Mouse (Mus musculus): ENCODE results near the gene Tenm4. TPM values are rescaled to one million over a fixed set of nuclear protein-coding genes. Genes with fewer than 3 reads are reported as not detected.

Tenm4 gene
- polyA plus RNA-seq, 2 experiments from 2014 or later = 0.45 TPM; not detected in 1

DNA sequence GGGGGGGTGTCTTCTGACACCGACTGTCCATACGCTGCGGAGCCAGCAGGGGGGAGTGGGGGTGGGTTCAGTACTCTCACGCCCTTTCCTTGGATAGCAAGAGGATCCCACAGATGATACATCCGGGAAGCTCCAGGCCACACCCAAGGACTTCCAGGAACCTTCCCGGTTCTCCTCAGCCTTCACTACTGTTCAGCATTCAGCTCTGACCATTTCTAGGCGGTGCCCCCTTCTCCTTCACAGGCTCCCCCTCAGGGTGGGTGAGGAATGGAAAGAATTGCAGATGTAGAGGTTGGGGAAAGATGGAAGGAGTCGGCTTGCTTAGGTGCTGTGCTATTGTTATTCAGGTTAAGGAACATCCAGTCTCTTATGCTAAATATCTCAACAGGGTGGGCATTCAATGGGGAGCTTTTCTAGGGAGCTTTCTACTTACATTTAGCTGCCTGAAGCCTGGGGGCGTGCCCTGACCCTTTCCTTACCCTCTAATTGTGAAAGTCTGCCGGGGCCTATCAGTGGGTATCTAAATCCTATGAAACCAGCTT, 33.8 kb downstream of the Tenm4 start:
- no peak for ATAC-seq

DNA sequence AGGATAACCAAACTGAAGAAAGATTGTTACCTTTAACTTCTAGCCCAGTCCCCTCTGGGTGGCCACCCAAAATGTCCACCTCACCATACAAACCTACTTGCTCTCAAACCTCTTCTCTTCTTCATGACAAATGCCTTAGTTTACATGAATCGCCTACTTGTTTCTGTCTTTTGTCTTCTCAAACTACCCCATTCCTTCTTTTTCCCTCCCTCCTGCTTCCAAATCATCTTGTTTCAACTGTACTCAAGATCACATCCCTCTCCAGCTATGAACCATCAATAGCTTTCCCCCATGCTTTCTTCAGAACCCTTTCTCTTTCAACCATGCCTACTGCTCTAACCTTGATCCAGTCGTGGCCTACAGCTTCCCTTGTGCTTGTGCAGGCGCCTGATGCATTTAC, 36.0 kb downstream of the Tenm4 start:
- no peak for ATAC-seq

DNA sequence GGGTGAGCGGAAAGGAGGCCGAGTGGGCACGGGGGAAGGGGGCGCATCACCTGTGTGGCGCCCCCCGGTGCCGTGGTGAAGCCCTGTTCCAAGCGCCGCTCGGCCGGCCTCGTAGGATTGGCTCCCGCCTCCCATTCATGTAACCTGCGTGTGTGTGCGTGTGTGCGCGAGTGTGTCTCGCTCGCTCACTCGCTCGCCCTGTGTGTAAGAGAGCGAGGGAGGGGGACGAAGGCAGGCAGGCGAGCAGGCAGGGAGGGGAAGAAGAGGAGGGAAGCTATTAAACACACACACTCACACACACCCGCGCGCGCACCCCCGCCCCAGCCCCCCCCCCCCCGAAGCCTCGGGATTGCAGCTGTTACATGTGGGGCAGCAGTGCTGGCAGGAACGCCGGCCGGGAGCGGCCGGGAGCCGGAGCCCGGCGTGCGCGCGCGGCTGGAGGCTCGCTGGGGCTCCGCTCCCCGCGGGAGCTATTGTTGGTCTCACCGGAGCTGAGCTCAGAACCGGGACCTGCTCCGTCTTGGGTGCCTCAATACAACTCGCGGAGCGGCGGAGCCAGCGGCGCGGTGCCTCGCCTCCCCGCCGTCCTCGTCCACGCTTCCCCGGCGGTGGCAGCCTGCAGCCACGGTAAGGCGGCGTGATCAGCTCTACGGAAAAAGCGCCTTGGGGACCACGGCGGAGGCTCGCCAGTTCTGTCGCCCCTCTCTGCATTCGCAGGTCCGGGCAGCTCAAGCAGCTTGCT, 38.9 kb downstream of the Tenm4 start:
- ATAC-seq = no peak

DNA sequence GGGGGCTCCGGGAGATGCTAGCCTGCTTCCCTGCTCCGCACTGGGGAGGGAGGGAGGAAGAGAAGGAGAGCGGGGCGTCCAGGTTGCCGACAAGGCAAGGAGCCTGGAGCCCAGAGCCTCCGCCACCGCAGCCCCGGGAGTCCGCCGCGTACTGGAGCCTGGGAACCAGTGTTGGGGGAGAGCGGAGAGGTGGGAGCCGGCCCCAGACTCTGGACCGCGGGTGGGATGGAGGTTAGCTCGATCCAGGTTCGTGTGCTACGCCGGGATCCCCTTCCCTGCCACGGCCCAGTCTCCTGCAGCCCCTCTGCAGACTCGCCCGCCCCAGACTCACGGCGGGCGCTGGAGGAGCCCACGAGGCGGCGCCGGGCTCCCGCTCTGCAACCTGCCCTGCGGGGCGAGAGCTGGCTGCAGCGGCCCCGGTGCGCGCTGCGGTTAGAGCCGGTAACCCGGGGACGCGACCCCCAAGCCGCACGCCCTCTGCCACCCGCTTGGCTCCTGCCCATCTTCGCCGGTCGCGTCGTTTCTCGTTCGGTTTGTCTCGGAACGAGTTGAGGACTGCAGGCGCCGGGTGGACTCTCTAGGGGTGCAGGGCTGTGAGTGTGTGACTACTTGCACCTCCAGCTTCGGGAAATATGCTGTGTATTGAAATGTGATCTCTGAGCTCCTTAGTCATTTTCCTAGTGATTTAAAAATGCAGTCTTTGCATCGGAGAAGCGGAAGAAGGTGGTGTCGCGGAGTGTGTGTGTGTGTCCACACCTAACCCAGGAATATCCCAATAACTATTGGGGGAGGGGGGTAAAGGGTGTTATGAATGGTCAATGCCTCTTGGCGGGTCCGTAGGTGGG, 39.7 kb downstream of the Tenm4 start:
- ATAC-seq = no peak

DNA sequence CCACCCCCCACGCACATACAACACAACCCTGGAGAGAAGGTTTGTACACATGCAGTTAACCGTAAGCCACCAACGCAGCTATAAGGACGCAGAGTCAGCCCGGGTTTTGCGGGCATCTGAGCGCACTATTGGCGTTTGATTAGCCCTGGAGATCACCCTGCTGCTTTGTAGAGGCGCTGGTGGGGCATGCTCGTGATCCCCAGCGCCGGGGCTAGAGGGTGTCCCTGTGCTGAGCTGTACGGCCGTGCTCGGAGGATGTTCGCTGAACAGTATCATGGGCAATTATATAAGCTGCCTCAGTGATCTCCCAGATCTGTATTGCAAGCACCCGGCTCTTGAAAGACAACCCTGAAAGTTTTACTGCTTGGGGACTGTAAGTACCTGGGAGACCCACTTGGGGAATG, 40.6 kb downstream of the Tenm4 start:
- no peak for ATAC-seq

DNA sequence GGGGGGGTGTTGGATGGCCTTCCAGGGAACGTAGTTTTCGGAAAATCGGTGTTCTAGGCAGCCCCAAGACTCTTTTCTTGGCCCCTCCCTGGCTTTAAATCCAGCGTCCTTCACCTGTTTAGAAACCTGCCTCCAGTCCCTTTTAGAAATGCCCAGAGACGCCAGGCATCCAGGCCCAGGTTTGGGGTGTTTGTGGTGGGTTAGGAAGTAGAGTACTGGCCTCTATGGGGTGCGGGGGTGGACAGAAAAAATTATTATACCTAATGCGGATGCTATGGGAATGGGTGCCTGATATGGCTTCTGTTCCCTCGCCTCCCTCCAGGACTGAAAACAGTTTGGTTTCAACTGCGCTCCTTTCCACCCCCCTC, 41.2 kb downstream of the Tenm4 start:
- no peak for ATAC-seq

DNA sequence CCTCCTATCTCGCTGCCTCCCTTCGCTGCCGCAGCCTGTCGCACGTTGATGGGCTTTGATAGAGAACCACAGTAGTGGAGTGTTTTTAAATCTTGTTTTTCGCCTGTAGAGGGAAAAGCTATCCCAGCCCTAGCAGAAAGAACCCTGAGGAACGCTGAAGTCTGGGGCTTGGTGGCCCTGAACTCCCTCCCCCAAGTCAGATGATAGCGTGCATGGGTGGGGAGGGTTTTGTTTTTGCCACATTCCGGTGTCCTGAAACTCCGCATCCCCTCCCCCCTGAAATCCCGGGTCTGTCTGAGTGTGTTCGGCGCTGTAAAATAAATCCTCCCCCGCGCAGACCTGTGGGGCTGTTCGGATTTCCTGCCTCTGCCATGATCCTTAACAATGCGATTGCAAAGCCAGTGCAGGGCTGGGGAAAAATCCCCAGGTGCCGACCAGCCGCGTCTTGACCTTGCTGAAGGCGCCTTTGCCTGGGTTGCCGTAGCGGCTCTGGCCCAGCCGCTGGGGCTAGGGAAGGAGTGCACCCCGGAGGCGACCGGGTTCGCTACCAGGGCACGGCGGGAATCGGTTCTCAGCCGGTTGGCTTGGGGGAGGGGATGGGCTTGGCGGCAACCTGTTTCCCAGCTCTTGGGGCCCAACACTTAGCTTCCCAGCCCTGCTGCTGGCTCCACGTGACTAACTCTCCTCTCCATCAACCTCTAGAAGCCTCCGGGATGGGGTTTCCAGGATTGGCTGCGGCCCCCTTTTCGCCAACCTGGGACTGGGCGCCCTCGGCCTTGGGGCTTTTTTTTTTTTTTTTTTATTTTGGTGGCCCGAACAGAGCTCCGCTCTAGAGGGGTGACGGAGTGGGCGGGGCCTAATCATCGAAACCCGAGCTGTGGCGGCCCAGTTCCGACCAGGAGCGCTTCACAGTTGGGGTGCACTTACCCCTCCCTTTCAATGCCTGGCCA, 41.8 kb downstream of the Tenm4 start:
- ATAC-seq = no peak

DNA sequence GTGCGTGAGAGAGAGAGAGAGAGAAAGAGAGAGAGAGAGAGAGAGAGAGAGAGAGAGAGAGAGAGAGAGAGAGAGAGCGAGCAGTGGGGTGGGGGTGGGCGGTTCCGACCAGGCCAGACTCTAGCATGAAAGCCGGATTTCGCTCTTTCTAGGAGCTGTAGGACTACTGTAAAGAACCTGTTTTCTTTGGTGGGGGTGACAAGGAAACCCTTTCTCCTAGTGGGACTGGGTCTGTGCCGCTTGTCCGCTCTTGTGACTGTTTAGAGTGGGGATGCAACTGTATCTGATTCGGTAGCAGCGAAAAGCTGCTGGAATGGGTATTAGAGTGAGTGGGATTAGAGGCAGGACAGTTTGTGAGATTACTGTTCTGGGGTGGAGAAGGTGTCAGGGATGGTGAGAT, 42.7 kb downstream of the Tenm4 start:
- ATAC-seq = no peak

DNA sequence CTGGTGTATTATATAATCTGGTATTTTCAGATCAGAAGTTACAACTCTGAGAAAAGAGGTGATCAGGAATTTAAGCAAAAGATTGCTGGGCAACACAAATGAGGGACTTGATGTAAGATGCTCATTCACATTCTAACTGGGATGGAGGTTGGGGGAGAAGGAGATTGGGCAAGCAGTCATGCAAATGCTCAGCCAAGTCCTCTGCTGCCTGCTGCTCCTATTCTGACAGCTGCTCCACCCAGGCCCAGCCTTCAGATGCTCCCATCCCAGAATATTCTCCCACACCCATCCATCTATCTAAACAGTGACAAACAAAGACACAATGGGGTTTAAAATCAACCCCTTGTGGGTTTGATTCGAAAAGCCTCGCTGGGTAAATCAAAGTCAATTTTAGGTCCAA, 43.8 kb downstream of the Tenm4 start:
- no peak for ATAC-seq

DNA sequence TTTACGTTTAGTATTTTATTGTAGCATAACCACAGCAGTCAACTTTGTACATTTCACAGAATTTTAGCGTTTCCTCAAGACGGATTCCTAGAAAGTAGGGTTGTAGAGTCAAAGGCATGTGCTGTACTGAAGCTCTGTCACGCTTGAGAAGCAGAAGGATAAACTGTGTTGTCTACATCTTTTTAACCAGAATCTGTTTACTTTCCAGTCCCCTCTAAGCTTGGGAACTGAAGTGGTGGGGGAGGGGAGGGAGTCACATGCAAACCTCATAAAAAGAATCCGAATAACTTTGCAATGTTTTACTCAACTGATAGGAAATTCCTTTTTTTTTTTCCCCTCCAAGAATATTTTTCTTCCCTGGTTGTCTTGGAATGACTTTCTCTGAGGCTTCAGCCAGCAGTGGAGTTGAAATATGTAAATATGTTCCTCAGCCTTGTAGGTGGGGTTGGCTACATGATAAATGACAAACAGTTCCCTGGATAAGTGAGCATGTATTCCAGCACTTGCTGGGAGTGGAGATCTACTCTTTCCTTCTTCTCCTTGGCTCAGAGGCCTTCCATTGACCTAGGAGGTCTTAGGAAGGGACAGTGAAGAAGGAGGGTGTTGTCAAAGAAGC, 45.0 kb downstream of the Tenm4 start:
- no peak for ATAC-seq

DNA sequence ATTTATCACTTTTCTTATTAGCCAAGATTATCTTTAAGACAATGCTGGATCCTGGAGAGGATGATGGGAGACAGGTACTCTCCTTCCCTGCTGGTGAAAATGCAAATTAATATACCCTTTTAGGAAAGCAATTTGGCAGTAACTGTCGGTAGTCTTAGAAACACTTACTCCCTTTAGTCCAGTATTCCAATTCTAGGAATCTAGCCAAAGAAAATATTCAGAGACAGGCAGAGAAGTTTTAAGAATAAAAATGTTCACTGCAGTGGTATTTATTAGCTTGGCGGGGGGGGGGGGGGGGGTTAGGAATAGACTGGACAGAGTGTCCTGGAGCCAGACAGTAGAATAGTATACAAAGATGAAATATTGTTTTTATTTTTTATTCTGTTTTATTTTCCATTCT, 48.3 kb downstream of the Tenm4 start:
- no peak for ATAC-seq

DNA sequence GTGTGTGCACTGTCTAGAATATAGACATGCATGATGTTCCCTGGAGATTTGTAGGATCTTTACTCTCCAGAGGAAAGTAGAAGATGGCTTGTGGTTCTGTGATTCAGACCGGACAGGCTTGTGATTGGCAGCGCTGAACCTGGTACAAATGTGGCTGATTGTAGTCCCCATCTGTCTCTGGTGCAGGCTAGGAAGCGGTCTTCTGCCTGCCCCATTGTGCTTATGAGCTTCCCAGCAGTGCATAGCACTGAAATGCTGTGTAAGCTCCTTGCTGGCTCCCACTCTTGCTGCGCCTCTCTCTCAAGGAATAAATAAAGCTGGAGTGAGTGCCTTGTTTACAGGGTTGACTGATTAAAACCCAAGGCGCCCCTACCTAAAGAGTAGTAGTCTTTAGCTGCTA, 49.6 kb downstream of the Tenm4 start:
- ATAC-seq = no peak

DNA sequence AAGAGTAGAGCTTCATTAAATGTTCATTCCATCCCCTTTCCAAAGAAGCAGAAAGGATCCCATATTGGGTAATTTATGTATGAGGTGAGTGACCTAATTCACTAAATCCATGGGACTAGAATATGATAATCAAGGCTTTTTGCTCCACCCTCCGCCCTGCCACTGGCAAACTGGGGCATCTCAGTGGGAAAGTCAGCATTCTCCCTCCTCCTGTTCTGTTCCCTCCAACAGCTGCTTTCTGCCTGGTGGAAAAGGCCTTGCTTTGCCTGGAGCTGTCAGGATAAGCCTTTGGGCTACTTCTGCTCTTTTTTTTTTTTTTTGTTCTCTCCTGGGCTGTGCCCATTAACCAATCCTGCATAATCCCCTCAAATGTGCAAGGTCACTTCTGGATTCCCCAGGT, 51.5 kb downstream of the Tenm4 start:
- ATAC-seq = no peak

DNA sequence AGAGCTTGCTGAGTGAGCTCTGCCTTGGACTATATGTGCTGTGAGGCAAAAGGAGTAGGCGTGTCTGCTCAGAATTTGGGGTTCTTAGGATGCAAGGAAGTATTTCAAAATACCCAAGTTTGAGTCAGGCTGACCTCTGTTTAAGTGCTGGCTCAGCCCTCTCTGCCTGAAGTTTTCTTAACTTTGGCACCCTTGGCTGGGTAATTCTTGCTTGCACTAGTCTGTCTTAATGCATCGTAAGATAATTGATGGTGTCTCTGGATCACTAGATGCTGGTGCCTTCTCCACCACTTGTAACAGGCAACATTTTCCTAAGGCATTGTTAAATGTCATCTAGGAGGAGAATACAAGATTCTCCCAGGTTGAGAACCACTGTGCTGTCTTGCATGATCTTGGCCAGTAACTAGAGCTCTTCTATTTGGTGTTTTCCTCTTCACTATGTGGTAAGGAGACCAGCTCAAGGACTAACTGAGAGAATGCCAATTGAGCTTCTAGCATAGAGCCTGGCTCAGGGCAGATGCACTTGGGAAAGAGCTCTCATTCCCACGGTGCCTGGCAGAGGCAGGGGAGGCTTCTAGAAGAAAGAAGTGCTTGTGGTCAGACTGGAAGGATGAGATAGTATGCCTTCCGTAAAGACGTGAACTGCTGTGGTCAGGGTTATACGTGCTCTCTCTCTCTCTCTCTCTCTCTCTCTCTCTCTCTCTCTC, 57.7 kb downstream of the Tenm4 start:
- no peak for ATAC-seq

DNA sequence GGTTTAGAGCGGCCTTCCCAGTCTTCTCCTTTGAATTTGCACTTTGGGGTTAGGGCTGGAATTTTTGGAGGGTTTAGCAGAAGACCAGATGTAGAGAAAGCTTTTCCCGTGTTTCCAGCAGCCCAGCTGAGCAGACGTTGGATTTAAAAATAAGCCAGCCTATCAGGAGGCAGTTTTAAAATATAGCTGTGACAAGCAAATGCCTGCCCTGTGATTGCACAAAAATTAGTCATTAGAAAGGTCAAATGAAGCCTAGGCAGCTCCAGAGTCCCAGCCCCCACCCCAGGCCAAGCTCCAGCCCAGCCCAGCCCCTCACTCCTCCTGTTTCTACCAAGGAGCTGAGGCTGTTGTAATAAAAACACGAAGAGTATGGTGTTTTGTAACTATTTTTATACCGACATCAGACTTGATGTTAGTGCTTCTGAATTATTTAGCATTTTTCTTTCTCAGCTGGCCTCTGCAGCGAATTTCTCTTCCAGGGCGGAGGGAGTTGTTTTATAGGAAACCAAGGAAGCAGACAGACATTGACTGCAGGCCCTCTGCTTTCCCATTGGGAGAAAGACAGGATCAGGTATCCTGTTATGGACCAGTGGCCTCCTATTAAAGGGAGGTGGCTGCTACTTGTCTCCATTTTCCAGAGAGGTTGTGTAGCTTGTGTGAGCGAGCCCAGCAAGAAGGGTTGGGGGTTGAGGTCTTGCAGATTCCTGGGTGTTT, 59.1 kb downstream of the Tenm4 start:
- ATAC-seq = no peak

DNA sequence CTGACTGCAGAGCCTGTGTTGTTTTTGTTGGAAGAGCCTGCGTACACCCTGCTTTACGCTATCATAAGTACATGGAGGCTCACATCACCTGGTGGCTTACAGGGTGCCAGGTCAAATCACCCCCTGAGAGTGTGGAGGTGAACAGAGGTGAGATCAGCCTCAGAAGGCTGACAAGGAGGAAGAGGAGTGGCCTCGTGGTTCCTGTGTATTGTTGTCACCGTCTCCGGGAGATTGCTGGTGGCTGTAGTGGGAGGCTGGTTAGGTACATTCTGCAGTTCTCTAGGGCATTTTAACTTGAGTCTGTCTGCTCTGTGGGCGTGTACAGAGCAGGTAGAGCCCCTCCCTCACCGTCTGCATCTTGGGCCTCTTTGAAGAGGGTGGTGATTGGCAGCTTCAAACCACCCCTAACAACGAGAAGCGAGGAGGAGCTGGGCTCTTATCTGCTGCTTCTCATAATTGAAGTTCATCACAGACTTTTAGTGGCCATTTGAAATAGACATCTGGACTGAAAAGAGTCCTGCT, 59.7 kb downstream of the Tenm4 start:
- no peak for ATAC-seq

DNA sequence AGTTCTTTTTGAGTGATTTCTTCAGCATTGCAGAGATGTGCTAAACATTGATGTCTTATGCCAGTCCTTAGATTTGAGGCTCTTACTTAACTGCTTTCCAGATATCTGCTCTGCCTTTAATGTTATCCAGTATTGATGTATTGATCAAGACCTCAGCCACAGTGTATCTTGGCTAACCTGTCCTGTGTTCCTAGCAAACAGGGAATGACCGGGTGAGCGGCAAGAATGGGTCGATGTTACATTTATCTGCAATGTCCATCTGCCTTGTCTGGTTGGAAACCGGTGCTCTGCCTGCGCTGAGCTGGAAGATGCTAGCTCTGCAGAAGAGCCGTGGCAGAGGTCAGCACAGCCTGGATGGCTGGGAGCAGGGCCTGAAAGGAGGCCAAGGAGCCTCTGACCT, 64.8 kb downstream of the Tenm4 start:
- no peak for ATAC-seq

DNA sequence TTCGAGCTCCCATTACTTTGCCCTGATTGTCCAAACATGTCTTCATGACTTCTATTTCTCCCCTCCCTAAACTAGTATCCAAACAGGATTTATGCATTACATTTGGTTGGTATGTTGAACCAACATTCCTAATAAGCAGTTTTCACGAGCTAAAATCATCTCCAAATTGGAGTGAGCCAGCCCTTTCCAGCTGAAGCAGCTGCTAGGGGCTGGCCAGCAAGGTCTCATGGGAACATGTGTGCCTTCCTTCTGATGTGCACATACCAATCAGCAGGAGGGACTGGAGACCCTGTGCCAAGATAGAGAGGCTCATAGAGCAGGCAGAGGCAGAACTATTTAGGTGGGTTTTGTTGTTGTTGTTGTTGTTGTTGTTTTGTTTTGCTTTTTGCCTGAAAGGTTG, 69.6 kb downstream of the Tenm4 start:
- ATAC-seq = no peak

DNA sequence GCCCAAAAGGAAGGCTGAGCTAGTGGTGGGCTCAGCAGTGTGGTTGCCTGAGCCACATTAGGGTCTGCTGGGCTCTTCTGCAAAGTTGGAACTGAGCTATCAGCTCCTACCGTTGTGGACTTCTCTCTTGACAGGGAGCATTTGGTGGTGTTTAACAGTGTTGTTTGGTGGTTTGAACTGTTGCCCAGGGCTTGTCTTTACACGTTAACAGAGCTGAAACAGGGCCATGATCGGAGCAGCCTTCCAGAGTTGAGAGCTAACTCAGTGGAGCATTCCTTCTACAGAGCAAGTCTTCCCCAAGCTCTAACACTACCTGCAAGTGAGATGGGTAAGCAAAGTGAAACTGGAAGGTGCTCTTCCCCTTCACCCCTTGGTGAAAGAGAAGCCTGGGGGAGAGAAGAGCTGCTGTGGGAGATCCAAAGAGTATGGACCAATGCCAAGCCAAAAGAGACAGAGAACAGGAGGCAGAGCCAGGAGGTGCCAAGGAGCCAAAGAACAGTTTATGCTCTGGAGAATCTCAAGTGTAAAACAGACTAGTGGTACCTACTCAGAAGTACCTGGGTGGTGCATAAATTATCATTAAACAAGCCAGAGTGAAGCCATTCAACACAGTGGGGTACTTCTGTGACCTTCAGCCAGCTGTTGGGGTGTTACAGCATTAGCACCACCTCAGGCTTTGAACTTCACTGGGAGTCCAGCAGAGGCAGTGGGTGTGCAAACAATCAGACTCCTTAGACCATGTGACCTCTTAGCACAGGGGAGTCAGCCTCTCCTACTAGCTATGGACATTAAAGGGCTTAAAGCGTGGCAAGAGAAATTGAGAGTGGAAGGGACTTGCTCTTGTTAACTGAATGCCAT, 71.5 kb downstream of the Tenm4 start:
- no peak for ATAC-seq

DNA sequence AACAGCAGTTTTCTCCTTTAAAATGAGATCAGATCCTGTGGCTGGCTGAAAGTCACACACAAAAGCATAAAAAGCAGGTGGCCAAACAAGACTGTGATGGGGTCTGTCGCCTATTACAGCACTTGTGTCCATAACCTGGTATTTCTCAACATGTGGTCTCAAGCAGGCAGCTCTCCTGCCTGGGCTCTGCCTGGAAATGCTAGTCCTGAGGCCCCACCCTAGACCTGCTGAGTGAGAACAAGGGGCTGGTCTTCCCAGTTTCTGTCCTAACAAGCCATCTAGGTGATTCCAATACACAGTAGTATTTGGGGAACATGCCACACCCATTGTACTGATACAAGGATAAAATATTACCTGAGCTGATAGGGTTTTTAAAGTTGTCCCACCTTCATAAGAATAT, 73.8 kb downstream of the Tenm4 start:
- no peak for ATAC-seq

Data from activated CD4-positive, CD25-positive, alpha-beta regulatory T cell, adult 4 months (primary cell).